Mouse (Mus musculus): ENCODE measurements at regions not wholly inside any gene's neighbourhood (a gene's known extent, or its start where the extent isn't known, plus 50 kb on each side); places are given as distances from the start of the nearest gene placed in this dataset.

DNA sequence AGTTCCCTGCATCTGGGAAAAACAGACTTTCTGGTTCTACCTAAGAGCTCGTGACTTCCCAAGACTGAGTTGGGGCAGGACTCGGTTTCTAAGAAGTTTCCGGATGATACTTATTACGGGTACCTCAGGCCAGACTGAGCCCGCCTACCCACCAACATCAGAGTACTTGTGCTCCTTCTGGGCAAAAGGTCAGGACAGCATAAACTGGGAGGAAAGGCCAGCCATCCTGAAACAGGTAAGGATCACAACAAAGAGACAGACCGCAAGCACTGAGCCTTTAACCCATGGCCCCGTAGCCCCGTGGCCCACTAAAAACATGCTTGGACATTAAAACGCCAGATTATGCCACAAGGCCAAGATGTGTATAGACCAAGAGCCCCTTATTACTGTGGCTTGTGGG, 199.6 kb downstream of the Ttc8 start:
- no peak overlapping the region for H3K4me2 ChIP-seq (replicated peaks; ENCODE audit: low read depth, low read length)
- no peak for ATAC-seq (ENCODE audit: low FRiP score, low TSS enrichment)
- no peaks in the 10 kb centered on the region for H3K4me1 ChIP-seq (ENCODE audit: insufficient read depth, low read length)
- WGBS, result 82% methylated on average over 9 of the region's 9 CpGs
- H3K9ac ChIP-seq (replicated peaks; ENCODE audit: low read length), result no peak overlapping the region
- H3K4me3 ChIP-seq (ENCODE audit: low read length), result no peak overlapping the region
- H3K27ac ChIP-seq (ENCODE audit: low read length), result no peak overlapping the region
- peaks cover 36% of the 10 kb centered on the region for H3K27me3 ChIP-seq (ENCODE audit: insufficient read depth, low read length)
- peaks cover 6% of the 10 kb centered on the region; the same call in 1 of the 2 replicates for H3K9me3 ChIP-seq (ENCODE audit: low read length)
- no peaks in the 10 kb centered on the region for H3K36me3 ChIP-seq (ENCODE audit: insufficient read depth, low read length)

DNA sequence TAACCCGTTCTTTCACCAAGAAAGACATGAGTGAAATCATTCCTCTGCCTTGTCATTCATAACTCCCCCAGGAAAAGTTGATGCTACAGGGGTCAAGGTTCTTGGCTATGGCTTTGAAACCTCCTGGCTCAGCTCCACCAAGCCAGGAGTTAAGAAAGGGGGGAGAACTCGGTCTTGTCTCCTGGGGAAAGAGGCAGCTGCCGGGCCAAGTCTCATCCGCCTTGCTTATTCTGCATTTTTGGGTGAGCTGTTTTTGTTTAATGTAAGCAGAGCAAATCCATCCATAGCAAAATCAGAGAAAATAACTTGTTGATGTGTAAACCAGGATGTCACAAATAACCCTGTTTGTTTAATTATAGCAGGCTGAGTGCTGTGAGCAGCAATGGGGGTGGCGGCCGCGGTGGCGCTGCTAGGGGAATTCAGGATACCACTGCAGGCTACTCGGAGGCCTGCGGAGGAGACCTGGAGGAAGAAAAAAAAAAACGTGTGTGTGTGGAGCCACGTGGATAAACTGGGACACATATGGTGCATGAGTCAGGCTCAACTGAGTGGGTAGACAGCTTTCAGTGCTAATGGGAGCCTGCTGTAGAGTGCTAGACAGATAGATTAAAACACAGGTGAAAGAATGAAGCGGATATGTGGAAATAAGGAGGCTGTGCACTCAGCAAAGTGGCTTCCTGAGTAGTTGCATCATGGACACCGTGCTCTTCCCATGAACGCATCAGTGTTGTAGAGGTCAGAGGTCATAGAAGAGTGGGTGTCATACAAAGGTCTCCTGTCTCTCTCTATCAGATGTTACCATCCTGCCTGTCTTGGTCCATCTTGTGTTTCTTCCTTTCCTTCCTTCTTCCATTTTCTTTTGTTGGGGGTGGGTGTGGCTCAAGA, 203.5 kb downstream of the Ttc8 start:
- H3K36me3 ChIP-seq (ENCODE audit: insufficient read depth, low read length), result no peaks in the 10 kb centered on the region
- ATAC-seq (ENCODE audit: low FRiP score, low TSS enrichment), result peak; percentile 17; the same call in 1 of the 2 replicates
- WGBS, result 65% methylated on average over 15 of the region's 15 CpGs
- H3K4me1 ChIP-seq (ENCODE audit: insufficient read depth, low read length), result no peaks in the 10 kb centered on the region
- no peak overlapping the region for H3K4me2 ChIP-seq (replicated peaks; ENCODE audit: low read depth, low read length)
- H3K4me3 ChIP-seq (ENCODE audit: low read length), result no peak overlapping the region
- H3K27me3 ChIP-seq (ENCODE audit: insufficient read depth, low read length), result peaks cover 33% of the 10 kb centered on the region
- no peak overlapping the region for H3K27ac ChIP-seq (ENCODE audit: low read length)
- H3K9ac ChIP-seq (replicated peaks; ENCODE audit: low read length), result no peak overlapping the region
- peaks cover 4% of the 10 kb centered on the region; the same call in 1 of the 2 replicates for H3K9me3 ChIP-seq (ENCODE audit: low read length)

DNA sequence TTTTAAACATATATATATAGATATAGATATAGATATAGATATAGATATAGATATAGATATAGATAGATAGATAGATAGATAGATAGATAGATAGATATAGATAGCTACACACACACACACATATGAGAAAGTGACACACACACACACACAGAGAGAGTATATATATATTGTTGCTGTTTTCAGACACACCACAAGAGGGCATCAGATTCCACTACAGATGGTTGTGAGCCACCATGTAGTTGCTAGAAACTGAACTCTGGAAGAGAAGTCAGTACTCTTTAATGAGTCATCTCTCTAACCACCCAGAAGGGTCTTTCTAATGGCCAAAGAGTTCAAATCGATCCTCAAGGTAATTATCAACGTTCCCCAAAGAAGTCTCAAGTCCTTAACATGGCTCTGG, 205.8 kb downstream of the Ttc8 start:
- no peaks in the 10 kb centered on the region for H3K36me3 ChIP-seq (ENCODE audit: insufficient read depth, low read length)
- 93% methylated on average over 2 of the region's 2 CpGs for WGBS
- no peak for ATAC-seq (ENCODE audit: low FRiP score, low TSS enrichment)
- H3K9me3 ChIP-seq (ENCODE audit: low read length), result 0 out of 2 replicates have a peak, but pooled peaks cover 3% of the 10 kb centered on the region
- no peaks in the 10 kb centered on the region for H3K4me1 ChIP-seq (ENCODE audit: insufficient read depth, low read length)
- H3K27ac ChIP-seq (ENCODE audit: low read length), result no peak overlapping the region
- peaks cover 17% of the 10 kb centered on the region for H3K27me3 ChIP-seq (ENCODE audit: insufficient read depth, low read length)
- H3K9ac ChIP-seq (replicated peaks; ENCODE audit: low read length), result no peak overlapping the region
- no peak overlapping the region for H3K4me3 ChIP-seq (ENCODE audit: low read length)
- H3K4me2 ChIP-seq (replicated peaks; ENCODE audit: low read depth, low read length), result no peak overlapping the region
